Mouse (Mus musculus): ENCODE measurements around the gene Mlip. TPM values are rescaled to one million over a fixed set of nuclear protein-coding genes. Genes with fewer than 3 reads are reported as not detected.

Mlip gene
- polyA plus RNA-seq (2012; rRNA removed): 1.3 and 1.6 TPM in 2 replicates

GRCm38 (mm10) chr9:77352432-77353175 is at the start of gene Mlip:
Gene Mlip (minus strand): TSS chr9:77352969.

Other genes starting within 250 kb of the Mlip start
- 20.4 and 30.8 TPM in 2 replicates for gene Lrrc1, start 191.9 kb upstream of the Mlip start, polyA plus RNA-seq (2012; rRNA removed)